Mouse (Mus musculus) thymus, postnatal 25 days (tissue): ENCODE data around the gene Cmtm2b.
A peak's percentile ranks its signal among the peaks of the same experiment; 100 is the strongest.

Experiments
- DNase-seq: peaks from one replicate; pipeline ENCODE4 v3.0.0; 2022

Gene Cmtm2b

GRCm38 (mm10) chr8:104343957-104344356 lies 21.9 kb downstream of the Cmtm2b start:
- DNase-seq, result peak; percentile 81

DNA sequence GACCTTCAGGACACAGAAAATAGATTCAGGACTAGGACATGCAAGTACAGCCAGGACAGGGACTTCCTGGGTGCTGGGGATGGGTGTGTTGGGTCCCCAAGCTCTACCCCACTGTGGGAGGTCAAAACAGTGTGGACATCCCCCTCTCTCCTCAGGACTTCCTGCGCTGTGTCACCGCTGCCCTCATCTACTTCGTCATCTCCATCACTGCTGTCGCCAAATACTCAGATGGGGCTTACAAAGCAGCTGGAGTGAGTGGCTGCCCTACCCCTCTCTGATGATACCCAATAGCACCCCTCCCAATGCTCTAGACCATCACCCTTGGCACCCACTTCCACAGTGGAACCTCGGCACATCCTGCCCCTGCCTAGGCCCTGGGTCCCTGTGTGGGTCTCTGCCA lies 22.6 kb downstream of the Cmtm2b start:
- no peak for DNase-seq

DNA sequence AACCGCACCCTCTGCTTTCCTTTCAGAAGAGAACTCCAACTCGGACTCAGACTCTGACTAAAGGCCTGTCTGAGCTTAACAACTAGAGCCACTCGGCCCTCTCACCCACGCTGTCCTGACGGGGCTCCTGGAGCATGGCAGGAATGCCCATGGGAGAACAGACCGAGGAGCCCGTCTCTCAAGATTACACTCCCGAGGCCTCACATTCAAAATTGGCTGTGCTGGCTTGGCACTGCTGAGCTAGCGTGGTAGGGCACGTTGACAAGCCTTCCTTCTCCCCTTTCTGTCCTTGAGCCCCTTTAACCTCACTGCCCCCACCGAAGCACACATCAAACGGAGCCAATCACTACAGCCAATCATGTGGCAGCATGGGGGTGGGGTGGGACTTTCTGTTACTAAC lies 24.7 kb downstream of the Cmtm2b start:
- no peak for DNase-seq

GRCm38 (mm10) chr8:104348971-104349370 lies 26.9 kb downstream of the Cmtm2b start:
- DNase-seq, result no peak

DNA sequence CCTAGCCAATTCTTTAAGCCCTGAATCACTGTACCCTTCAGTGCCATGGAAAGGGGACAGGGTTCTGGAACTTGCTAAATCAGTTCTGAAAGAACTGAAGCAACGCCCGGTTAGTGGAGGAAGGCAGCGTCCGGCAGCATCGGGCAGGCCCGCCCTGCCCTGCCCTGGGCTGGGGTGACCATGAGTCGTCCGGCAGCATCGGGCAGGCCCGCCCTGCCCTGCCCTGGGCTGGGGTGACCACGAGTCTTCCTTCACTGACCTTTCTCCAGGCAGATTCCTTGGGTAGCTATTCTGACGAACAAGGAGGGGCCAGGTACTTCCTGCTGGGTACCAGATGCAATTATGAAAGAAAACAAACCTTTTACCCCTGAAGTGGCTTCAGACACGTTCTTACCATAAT lies 28.0 kb downstream of the Cmtm2b start:
- DNase-seq, result no peak

GRCm38 (mm10) chr8:104353186-104353585 lies 31.2 kb downstream of the Cmtm2b start:
- DNase-seq, result no peak

GRCm38 (mm10) chr8:104354504-104354903 lies 32.5 kb downstream of the Cmtm2b start:
- no peak for DNase-seq

- DNase-seq, result no peak
Observed at GRCm38 (mm10) chr8:104358637-104359036, 36.6 kb downstream of the Cmtm2b start.

GRCm38 (mm10) chr8:104359778-104360456 lies 37.9 kb downstream of the Cmtm2b start:
- DNase-seq, result no peak

- DNase-seq, result no peak
Observed at GRCm38 (mm10) chr8:104365695-104366094, 43.7 kb downstream of the Cmtm2b start.

DNA sequence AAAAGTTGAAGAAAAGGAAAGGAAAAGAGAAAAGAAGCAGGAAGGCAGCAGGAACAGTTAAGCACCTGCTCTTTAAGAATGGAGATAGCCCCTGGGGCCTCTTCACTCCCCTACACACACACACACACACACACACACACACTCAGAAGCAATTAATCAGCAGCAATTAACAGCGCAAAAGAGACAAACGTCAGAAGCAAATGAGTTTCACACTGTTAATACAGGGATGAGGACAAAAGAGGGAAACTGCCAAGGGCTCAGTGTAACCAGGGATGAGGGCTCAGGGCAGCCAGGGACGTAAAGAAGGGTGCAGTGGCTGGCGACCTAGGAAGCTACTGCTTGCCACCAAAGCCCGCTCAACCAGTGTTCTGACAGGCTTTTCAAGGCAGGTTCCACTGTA lies 45.4 kb downstream of the Cmtm2b start:
- no peak for DNase-seq

- DNase-seq, result no peak
Observed at GRCm38 (mm10) chr8:104369591-104369990, 47.6 kb downstream of the Cmtm2b start.

- DNase-seq, result no peak
Observed at GRCm38 (mm10) chr8:104370071-104370470, 48.0 kb downstream of the Cmtm2b start.

DNA sequence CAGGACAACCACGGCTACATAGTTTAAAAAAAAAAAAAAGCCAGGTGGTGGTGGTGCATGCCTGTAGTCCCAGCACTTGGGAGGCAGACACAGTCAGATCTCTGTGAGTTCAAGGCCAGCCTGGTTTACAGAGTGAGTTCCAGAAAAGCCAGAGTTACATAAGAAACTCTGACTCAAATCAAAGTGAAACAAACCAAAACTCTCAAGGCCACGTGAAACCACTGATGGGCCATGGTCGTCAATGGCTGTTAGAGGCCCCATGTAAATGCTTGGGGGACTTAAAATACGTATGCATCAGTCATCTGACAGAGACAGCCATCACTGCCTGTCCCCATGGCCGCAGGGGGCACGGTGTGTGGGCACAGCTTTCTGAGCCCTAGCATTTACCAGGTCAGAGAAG lies 49.1 kb downstream of the Cmtm2b start:
- no peak for DNase-seq

- peak; percentile 3 for DNase-seq
Observed at GRCm38 (mm10) chr8:104373779-104374178, 51.7 kb downstream of the Cmtm2b start.

- DNase-seq, result no peak
Observed at GRCm38 (mm10) chr8:104374269-104374668, 52.2 kb downstream of the Cmtm2b start.

GRCm38 (mm10) chr8:104374864-104375846 lies 53.1 kb downstream of the Cmtm2b start:
- no peak for DNase-seq

DNA sequence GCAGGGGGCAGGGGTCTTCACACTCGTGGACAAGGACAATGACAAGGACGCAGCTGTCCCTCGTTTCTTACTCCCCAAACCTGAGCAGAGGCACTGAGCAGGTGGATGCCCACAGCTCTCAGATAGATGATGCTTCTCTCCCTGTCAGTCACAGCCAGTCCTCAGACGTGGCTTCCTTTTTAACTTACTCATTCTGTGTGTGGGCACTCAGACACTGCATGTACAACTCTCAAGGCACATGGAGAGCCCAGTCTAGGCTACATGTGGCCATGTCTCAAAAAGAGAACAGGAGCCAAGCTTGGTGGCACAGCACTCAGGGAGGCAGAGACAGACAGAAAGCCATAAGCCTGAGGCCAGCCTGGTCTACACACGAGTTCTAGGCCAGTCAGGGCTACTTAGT lies 53.9 kb downstream of the Cmtm2b start:
- DNase-seq, result no peak

- no peak for DNase-seq
Observed at GRCm38 (mm10) chr8:104376669-104377068, 54.6 kb downstream of the Cmtm2b start.

DNA sequence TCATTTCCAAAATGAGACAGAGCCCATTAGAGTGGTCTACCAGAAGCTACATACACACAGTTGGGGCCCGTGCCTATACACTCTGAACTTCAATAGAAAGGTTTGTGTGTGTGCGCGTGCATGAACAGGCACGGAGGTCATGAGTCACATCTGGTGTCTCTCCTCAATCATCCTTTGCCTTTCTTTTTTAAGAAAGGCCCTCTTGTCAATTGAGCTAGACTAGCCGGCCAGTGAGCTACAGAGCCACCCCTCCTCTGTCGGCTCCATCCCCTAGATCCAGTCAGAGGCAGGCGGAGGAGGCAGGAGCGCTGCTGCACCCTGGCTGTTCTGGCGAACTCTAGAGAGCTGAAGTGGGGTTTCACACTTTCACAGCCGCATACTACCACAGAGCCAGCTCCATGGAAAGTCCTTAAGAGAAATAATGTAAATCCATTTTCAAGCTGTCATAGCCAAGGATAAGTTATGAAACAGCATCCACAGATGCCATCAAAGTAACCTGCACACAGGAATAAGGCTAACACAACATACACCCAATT lies 57.3 kb downstream of the Cmtm2b start:
- DNase-seq, result no peak

GRCm38 (mm10) chr8:104380269-104380668 lies 58.2 kb downstream of the Cmtm2b start:
- no peak for DNase-seq
